Mouse (Mus musculus) ES-Bruce4 (cell line): ENCODE data around the gene Fut2. TPM values are rescaled to one million over a fixed set of nuclear protein-coding genes. Genes with fewer than 3 reads are reported as not detected.

Source experiments
- H3K27ac ChIP-seq: 2 replicates; pipeline ENCODE4 v1.5.1; 2012; ENCODE audit warnings: low read length, inconsistent platforms; ENCODE audit not compliant: insufficient read depth
- H3K27me3 ChIP-seq: 2 replicates; pipeline ENCODE4 v1.6.1; 2012; ENCODE audit warnings: mild to moderate bottlenecking, low read length, inconsistent platforms; ENCODE audit not compliant: control insufficient read depth, poor library complexity, insufficient read depth, severe bottlenecking
- H3K36me3 ChIP-seq: 2 replicates; pipeline ENCODE4 v1.6.1; 2012; ENCODE audit warnings: inconsistent platforms, mild to moderate bottlenecking, low read length, moderate library complexity; ENCODE audit not compliant: control insufficient read depth, poor library complexity, insufficient read depth, severe bottlenecking
- H3K4me1 ChIP-seq: one replicate; pipeline ENCODE4 v1.8.1; 2011; ENCODE audit warnings: low read length; ENCODE audit not compliant: control insufficient read depth, insufficient read depth
- H3K4me3 ChIP-seq: 2 replicates; pipeline ENCODE4 v1.5.1; 2011; ENCODE audit warnings: low read depth, mild to moderate bottlenecking, low read length
- H3K9ac ChIP-seq: 2 replicates; pipeline ENCODE4 v1.6.1; 2012; ENCODE audit warnings: low read depth, mild to moderate bottlenecking, inconsistent platforms; ENCODE audit not compliant: poor library complexity, severe bottlenecking
- H3K9me3 ChIP-seq: replicated peaks from 2 replicates; pipeline ENCODE4 v1.6.1; 2012; ENCODE audit warnings: mild to moderate bottlenecking, low read length, inconsistent platforms; ENCODE audit not compliant: control insufficient read depth, poor library complexity, insufficient read depth, severe bottlenecking
- CTCF ChIP-seq: IDR thresholded peaks from one replicate; pipeline ENCODE4 v1.8.1; 2011; ENCODE audit warnings: low read depth, low read length
- EP300 ChIP-seq: IDR thresholded peaks from 2 replicates; pipeline ENCODE4 v1.6.1; 2011; ENCODE audit warnings: low read depth, low read length; ENCODE audit not compliant: insufficient read depth
- POLR2A ChIP-seq: IDR thresholded peaks from one replicate; pipeline ENCODE4 v1.8.1; 2011; ENCODE audit warnings: low read length; ENCODE audit not compliant: insufficient read depth
- polyA plus RNA-seq: library from polyadenylated mRNA; stranded (reverse); fragments of >200 nt; gene quantifications from 2 replicates; pipeline ENCODE4 v1.2.4, GENCODE M21; 2011; ENCODE audit warnings: low read depth; ENCODE audit not compliant: missing spikeins, insufficient read depth, insufficient read length

The Fut2 gene
- polyA plus RNA-seq, 1 experiment = not detected

DNA sequence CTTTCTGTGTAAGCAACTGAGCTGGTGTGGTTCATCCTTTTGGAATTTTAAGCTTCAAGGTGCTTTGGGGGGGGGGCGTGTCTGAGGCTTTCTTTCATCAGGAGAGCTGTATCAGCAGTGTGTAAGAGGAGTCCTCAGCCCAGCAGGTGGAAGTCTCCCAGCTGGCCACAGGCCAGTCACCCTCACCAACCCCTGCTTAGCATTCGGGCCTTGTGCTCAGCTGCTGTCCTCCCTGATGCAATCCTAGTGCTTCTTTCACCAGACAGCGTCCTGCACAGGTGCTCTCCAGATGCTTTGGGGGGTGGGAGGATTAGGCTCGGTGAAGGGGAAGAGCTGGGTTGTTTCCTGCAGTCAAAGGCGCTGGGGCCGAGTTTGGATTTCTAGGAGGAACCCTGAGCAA, 49.9 kb downstream of the Fut2 start:
- TF ChIP-seq EP300 = peak; percentile 81; the same call in 1 of the 2 replicates
- TF ChIP-seq POLR2A = no peak
- no peaks in the 10 kb centered on the region for H3K36me3 ChIP-seq

DNA sequence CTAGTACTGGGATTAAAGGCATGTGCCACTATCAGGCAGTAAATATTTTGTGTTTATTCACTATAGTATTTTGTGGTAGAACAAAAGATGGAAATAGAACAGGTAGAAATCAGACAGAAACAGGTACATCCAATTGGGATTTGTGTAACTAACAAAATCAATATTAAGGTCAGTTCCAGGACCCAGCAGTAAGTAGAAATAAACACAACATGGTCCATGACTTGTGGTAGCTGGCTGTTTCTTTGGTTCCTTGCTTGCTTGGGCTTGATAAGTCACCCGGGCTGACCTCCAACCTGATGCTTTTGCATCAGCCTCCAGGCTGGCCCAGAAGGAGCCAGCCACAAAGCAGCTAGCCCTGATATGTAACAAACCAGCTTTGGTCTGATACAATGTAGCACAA, 56.7 kb downstream of the Fut2 start:
- TF ChIP-seq EP300 (no peak), CTCF (no peak), POLR2A (no peak)
- H3K9me3 ChIP-seq = no peaks in the 10 kb centered on the region
- no peak overlapping the region for H3K27ac ChIP-seq
- H3K36me3 ChIP-seq = no peaks in the 10 kb centered on the region
- H3K4me3 ChIP-seq = no peak overlapping the region
- H3K9ac ChIP-seq = no peak overlapping the region
- no peaks in the 10 kb centered on the region for H3K27me3 ChIP-seq
- H3K4me1 ChIP-seq = no peaks in the 10 kb centered on the region

More for the DNA sequence above, 49.9 kb downstream of the Fut2 start:
- no peaks in the 10 kb centered on the region for H3K27me3 ChIP-seq
- peak overlapping the region; percentile 33 for H3K27ac ChIP-seq
- no peaks in the 10 kb centered on the region for H3K9me3 ChIP-seq
- H3K9ac ChIP-seq = 0 out of 2 replicates have a peak overlapping the region, but pooled peaks have one; percentile 19
- no peak overlapping the region for H3K4me3 ChIP-seq
- H3K4me1 ChIP-seq = peaks cover 4% of the 10 kb centered on the region

DNA sequence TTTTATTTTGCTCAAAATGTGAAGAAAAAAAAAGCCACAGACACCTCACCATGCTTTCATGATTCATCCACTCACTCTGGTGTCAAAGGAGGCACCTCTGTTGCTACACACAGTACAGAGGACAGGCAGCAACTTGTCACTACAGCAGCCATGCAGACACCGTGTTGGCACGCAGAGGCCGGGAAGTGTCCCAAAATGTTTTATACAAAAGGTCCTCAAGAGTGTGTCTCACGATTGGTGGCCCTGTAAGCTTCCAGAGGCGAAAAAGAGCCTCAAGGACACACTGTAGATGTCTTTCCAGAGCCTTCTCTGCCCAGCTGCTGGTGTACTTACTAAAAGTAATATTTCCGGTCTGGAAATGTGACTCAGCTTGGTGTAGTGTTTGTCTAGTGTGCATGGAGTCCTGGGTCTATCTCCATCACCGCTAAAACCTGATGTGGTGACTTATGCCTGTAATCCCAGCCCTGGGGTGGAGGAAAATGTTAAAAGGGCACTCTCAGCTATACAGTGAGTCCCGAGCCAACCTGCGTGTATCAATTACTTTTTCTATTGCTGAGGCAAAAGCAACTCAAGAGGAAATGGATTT, 60.4 kb downstream of the Fut2 start:
- TF ChIP-seq CTCF (no peak), EP300 (no peak), POLR2A (no peak)
- Histone ChIP-seq H3K4me1 (no peaks in the 10 kb centered on the region), H3K27me3 (no peaks in the 10 kb centered on the region), H3K4me3 (no peak overlapping the region), H3K27ac (no peak overlapping the region), H3K9me3 (no peaks in the 10 kb centered on the region), H3K9ac (no peak overlapping the region), H3K36me3 (no peaks in the 10 kb centered on the region)

DNA sequence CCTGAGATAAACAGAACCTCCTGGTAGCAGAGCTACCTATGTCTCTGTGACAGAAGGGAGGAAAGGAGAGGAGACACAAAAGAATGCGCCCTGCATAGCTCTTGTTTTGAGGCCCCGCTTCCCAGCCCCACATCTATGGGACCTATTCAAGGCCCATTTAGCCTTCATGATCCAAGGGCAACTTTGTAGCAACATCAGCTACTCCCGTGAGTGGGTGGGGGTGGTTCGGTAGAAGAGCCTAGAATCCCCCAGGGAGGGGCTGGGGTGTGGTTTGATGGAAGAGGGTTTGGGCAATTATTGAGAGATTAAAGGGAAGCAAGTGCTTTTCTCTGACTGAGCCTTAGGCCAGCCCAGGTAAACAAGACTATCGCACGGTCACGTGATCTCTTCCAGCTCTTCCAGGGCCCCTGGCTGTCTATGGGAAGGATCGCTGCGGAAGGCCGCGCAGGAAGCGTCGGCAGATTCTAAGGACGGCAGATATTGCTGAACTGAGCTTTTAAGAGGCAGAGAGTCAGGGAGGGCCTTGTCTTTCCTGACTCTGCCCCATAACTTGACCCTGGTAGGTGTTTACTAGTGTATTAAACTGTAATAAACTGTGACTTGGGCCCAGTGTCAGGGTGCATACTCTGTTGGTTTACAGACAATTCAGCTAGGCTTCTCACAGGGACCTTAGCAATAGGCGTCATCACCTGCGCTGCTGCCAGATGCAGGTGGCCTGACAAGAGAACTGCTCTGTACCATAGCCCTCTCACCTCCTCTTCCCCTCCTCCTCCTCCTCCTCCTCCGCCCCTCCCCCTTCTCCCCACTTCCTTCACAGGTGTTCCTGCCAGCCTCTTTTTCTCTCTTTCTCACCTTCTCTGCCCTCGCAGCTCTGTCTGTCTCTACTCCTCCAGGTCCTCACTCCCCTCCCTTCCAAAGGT, 67.0 kb downstream of the Fut2 start:
- H3K4me3 ChIP-seq = no peak overlapping the region
- peak overlapping the region; percentile 47 for H3K27ac ChIP-seq
- peaks cover 3% of the 10 kb centered on the region for H3K4me1 ChIP-seq
- no peaks in the 10 kb centered on the region for H3K36me3 ChIP-seq
- H3K9me3 ChIP-seq = no peaks in the 10 kb centered on the region
- H3K27me3 ChIP-seq = no peaks in the 10 kb centered on the region
- H3K9ac ChIP-seq = no peak overlapping the region
- TF ChIP-seq POLR2A (no peak), EP300 (peak; percentile 56; the same call in 1 of the 2 replicates), CTCF (no peak)

Other genes with a start within 250 kb of the Fut2 start
- not detected in 2 replicates for gene Lhb, start 245.6 kb downstream of the Fut2 start, polyA plus RNA-seq
- 24.4 and 26.7 TPM in 2 replicates for gene Gys1, start 231.6 kb downstream of the Fut2 start, polyA plus RNA-seq
- 263 and 267 TPM in 2 replicates for gene Ruvbl2, start 228.3 kb downstream of the Fut2 start, polyA plus RNA-seq
- 5,956 and 6,533 TPM in 2 replicates for gene Ftl1, start 206.5 kb downstream of the Fut2 start, polyA plus RNA-seq
- 250 and 287 TPM in 2 replicates for gene Bax, start 199.5 kb downstream of the Fut2 start, polyA plus RNA-seq
- 1.3 and 2.4 TPM in 2 replicates for gene Tulp2, start 184.5 kb downstream of the Fut2 start, polyA plus RNA-seq
- not detected in 2 replicates for gene Gm45808, start 179.6 kb downstream of the Fut2 start, polyA plus RNA-seq
- 15.3 and 15.5 TPM in 2 replicates for gene Dhdh, start 177.6 kb downstream of the Fut2 start, polyA plus RNA-seq
- gene Nucb1, start 156.0 kb downstream of the Fut2 start, polyA plus RNA-seq = 105 and 119 TPM in 2 replicates
- gene Ppp1r15a, start 140.1 kb downstream of the Fut2 start, polyA plus RNA-seq = 15.5 and 18.6 TPM in 2 replicates
- 14.3 and 18.6 TPM in 2 replicates for gene Plekha4, start 140.1 kb downstream of the Fut2 start, polyA plus RNA-seq
- 55.0 and 62.2 TPM in 2 replicates for gene Hsd17b14, start 111.5 kb downstream of the Fut2 start, polyA plus RNA-seq
- 104 and 144 TPM in 2 replicates for gene Bcat2, start 96.2 kb downstream of the Fut2 start, polyA plus RNA-seq
- 0.94 and 1.7 TPM in 2 replicates for gene Fgf21, start 50.9 kb downstream of the Fut2 start, polyA plus RNA-seq
- 3.0 and 3.9 TPM in 2 replicates for gene Fut1, start 49.1 kb downstream of the Fut2 start, polyA plus RNA-seq
- 4.6 and 5.8 TPM in 2 replicates for gene Izumo1, start 44.6 kb downstream of the Fut2 start, polyA plus RNA-seq
- 2.5 and 3.0 TPM in 2 replicates for gene Rasip1, start 38.9 kb downstream of the Fut2 start, polyA plus RNA-seq
- gene Mamstr, start 26.4 kb downstream of the Fut2 start, polyA plus RNA-seq = 2.2 and 4.1 TPM in 2 replicates
- gene Ntn5, start 17.6 kb upstream of the Fut2 start, polyA plus RNA-seq = 0.51 TPM in 1 of 2 replicates, not detected in the other
- 1.1 and 1.4 TPM in 2 replicates for gene Sec1, start 28.0 kb upstream of the Fut2 start, polyA plus RNA-seq
- gene Car11, start 33.4 kb upstream of the Fut2 start, polyA plus RNA-seq = 6.0 and 9.7 TPM in 2 replicates
- gene Dbp, start 38.7 kb upstream of the Fut2 start, polyA plus RNA-seq = 6.7 and 6.9 TPM in 2 replicates
- gene Rpl18, start 49.1 kb upstream of the Fut2 start, polyA plus RNA-seq = 1,593 and 1,677 TPM in 2 replicates
- gene Sphk2, start 51.6 kb upstream of the Fut2 start, polyA plus RNA-seq = 10.4 and 11.1 TPM in 2 replicates
- 0.85 and 1.4 TPM in 2 replicates for gene Fam83e, start 54.8 kb upstream of the Fut2 start, polyA plus RNA-seq
- not detected in 2 replicates for gene Spaca4, start 59.4 kb upstream of the Fut2 start, polyA plus RNA-seq
- 9.6 and 11.3 TPM in 2 replicates for gene Lmtk3, start 117.3 kb upstream of the Fut2 start, polyA plus RNA-seq
- gene Sult2b1, start 118.3 kb upstream of the Fut2 start, polyA plus RNA-seq = 5.4 and 6.4 TPM in 2 replicates
- 75.1 and 75.8 TPM in 2 replicates for gene Cyth2, start 148.2 kb upstream of the Fut2 start, polyA plus RNA-seq
- 0.75 TPM in 1 of 2 replicates, not detected in the other for gene Kcnj14, start 158.4 kb upstream of the Fut2 start, polyA plus RNA-seq
- gene Grwd1, start 164.6 kb upstream of the Fut2 start, polyA plus RNA-seq = 32.3 and 36.3 TPM in 2 replicates
- 98.0 and 102 TPM in 2 replicates for gene Kdelr1, start 206.4 kb upstream of the Fut2 start, polyA plus RNA-seq
- gene Grin2d, start 212.0 kb upstream of the Fut2 start, polyA plus RNA-seq = 0.43 and 0.68 TPM in 2 replicates
- 2.0 and 3.4 TPM in 2 replicates for gene Syngr4, start 230.3 kb upstream of the Fut2 start, polyA plus RNA-seq
- 21.7 and 28.2 TPM in 2 replicates for gene Tmem143, start 230.5 kb upstream of the Fut2 start, polyA plus RNA-seq